Mouse (Mus musculus): ENCODE data around the gene Scimp.

- TF ChIP-seq POLR2A (IDR thresholded peaks at IDR 0.05; ENCODE audit: extremely low read depth, insufficient read depth, low read length) (no peak), CTCF (IDR thresholded peaks at IDR 0.05; ENCODE audit: low read depth, low read length) (no peak; the same call in 1 of the 2 replicates)
Observed at GRCm38 (mm10) chr11:70826207-70826606, 13.8 kb upstream of the Scimp start.

All from liver, adult 2 months (tissue).